Mouse (Mus musculus) layer of hippocampus, adult 8-10 months (tissue): ENCODE data around the gene Olfr548-ps1. TPM values are rescaled to one million over a fixed set of nuclear protein-coding genes. Genes with fewer than 3 reads are reported as not detected.

Source experiments
- DNase-seq, 2 experiments: peaks; one replicate each; pipeline ENCODE4 v3.0.0; 2022; ENCODE audit warnings: low spot score in 2 of 2
- total RNA-seq, 4 experiments: library from RNA; stranded (reverse); gene quantifications; 2 replicates each; pipeline ENCODE4 v1.2.4; 2022

The Olfr548-ps1 gene
- total RNA-seq, 4 experiments from 2014 or later = not detected

DNA sequence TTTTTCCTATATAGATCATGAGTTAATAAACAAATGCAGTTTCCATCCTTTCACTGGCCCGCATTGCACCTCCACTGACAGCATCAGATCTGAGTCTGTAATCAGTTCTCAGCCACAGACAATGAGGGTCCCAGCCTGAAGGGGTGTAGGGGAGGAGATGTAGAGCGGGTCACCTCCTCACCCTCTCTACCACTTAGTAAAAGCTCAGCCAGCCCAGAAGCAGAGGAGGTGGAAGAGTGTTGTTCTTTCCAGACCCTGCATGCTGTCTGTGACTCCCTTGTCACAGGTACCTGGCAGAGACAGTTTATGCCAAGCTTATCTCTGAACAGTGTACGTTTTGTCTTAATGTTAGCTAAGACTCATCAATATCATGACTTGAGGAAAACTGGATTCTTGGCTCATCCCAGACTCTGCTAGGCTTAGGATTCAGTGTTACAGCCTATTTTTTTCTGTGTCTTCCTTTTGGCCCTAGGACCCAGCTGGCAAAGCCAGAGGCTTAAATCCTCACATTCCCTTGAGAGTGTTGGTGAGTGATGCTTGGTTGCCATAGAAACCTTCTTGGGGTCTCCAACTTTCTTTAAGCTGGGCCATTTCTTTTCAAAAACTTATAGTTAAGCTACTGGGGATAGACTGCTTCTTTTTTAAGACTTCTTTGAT is 32.6 kb downstream of the Olfr548-ps1 start:
- no peak for DNase-seq

DNA sequence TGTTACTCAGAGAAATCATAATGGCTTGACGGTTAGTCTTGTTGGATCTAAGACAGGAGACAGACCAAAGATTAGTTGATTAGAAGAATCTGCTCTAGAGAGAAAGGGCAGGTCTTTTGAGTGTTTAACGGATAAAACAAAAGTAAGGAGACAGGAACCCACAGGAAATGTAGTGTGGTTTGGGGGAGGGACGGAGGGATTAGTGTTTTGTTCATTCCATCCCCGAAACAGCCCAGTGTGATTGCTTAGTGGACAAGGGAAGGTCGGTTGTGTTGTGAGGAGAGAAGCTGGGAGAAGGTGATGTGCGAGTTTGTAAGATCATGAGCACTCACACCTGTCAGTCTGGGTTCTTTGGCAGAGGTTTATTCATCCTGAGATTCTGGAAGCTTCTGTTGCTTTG is 35.3 kb downstream of the Olfr548-ps1 start:
- no peak for DNase-seq

- no peak for DNase-seq
These were observed 51.1 kb downstream of the Olfr548-ps1 start, which contains the start of gene Olfr551 for GRCm38 (mm10) chr7:102591786-102592185. Gene Olfr551, minus strand, starts transcription at chr7:102591886.

Other genes with a start within 250 kb of the Olfr548-ps1 start
- gene Rrm1, start 99.2 kb upstream of the Olfr548-ps1 start, total RNA-seq = 10 to 100 TPM; 10.7 to 12.0 (median 11.5) TPM
- not detected for gene Olfr543, start 59.2 kb upstream of the Olfr548-ps1 start, total RNA-seq
- not detected for gene Olfr544, start 52.6 kb upstream of the Olfr548-ps1 start, total RNA-seq
- not detected for gene Olfr545, start 41.3 kb upstream of the Olfr548-ps1 start, total RNA-seq
- not detected for gene Olfr547, start 6.1 kb upstream of the Olfr548-ps1 start, total RNA-seq
- not detected for gene Olfr549, start 9.0 kb downstream of the Olfr548-ps1 start, total RNA-seq
- gene Trim21, start 24.6 kb downstream of the Olfr548-ps1 start, total RNA-seq = 1 to 10 TPM; 3.5 to 5.9 (median 4.8) TPM
- 1 to 10 TPM; 1.3 to 3.4 (median 2.2) TPM for gene Olfr550, start 30.5 kb downstream of the Olfr548-ps1 start, total RNA-seq
- not detected for gene Olfr551, start 51.0 kb downstream of the Olfr548-ps1 start, total RNA-seq
- under 1 TPM; 0.14 to 0.33 (median 0.18) TPM for gene Olfr552, start 56.9 kb downstream of the Olfr548-ps1 start, total RNA-seq
- gene Olfr553, start 77.3 kb downstream of the Olfr548-ps1 start, total RNA-seq = not detected
- under 1 TPM in 1 of 4 experiments, not detected in 3; 0.24 TPM for gene Olfr554, start 97.5 kb downstream of the Olfr548-ps1 start, total RNA-seq
- not detected for gene Olfr555, start 117.9 kb downstream of the Olfr548-ps1 start, total RNA-seq
- under 1 TPM in 1 of 4 experiments, not detected in 3; 0.19 TPM for gene Olfr556, start 124.0 kb downstream of the Olfr548-ps1 start, total RNA-seq
- 1 to 10 TPM; 6.8 to 8.6 (median 8.0) TPM for gene Trim68, start 146.4 kb downstream of the Olfr548-ps1 start, total RNA-seq
- gene Olfr557, start 155.0 kb downstream of the Olfr548-ps1 start, total RNA-seq = under 1 TPM; 0.12 to 0.85 (median 0.17) TPM
- gene Olfr558, start 161.3 kb downstream of the Olfr548-ps1 start, total RNA-seq = under 1 TPM; 0.31 to 0.49 (median 0.39) TPM
- gene Olfr33, start 178.2 kb downstream of the Olfr548-ps1 start, total RNA-seq = not detected
- gene Olfr559, start 186.6 kb downstream of the Olfr548-ps1 start, total RNA-seq = not detected
- gene Olfr560, start 218.5 kb downstream of the Olfr548-ps1 start, total RNA-seq = not detected
- gene Olfr78, start 218.6 kb downstream of the Olfr548-ps1 start, total RNA-seq = under 1 TPM in 3 of 4 experiments, not detected in 1; 0.13 to 0.37 (median 0.16) TPM
- gene Olfr561, start 230.3 kb downstream of the Olfr548-ps1 start, total RNA-seq = not detected